Mouse (Mus musculus) adrenal gland, adult (tissue): Measurements from ENCODE around the gene Tmc7.
A peak's percentile ranks its signal among the peaks of the same experiment; 100 is the strongest.

Experiments
- DNase-seq, 2 experiments: peaks; one replicate each; pipeline ENCODE4 v3.0.0; 2022 to 2023; ENCODE audit warnings: low spot score in 1 of 2; ENCODE audit not compliant: inconsistent age in 2 of 2

The Tmc7 gene

DNA sequence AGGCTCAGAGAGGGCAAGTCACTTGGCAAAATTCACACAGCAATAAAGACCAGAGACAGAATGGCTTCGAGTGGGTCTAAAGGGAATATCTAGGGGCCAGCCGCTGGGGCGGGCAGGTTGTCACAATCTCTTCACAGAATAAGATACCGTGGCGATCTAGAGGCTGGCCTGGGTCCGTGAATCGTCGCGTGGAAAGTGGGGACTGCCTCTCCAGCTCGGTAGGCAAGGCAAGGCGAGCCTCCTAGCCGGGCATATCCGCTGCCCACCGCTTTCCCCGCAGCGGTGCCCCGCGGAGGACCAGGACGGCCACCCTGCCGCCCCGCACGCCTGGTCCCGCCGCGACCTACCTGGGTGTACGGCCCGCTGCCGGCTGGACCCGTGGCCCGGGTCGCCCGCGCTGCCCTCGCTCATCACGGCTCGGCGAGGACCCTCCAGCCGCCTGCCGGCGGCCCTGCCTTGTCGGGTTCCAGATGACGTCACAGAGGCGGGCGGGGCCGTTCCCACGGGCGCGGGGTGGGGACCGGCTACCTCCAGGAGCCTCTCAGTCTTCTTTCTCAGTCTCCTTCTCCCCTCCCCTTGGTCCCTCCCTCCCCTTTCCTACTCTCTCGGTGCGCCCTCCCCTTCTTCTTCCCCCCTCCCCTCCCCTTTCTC lies at the start of gene Tmc7:
Tmc7 (minus strand) TSS at position 480 of the 651 bp plus-strand sequence.
- DNase-seq, result peak; percentile 43 to 71

- no peak for DNase-seq
Observed at GRCm38 (mm10) chr7:118633951-118634350, 49.4 kb upstream of the Tmc7 start.

DNA sequence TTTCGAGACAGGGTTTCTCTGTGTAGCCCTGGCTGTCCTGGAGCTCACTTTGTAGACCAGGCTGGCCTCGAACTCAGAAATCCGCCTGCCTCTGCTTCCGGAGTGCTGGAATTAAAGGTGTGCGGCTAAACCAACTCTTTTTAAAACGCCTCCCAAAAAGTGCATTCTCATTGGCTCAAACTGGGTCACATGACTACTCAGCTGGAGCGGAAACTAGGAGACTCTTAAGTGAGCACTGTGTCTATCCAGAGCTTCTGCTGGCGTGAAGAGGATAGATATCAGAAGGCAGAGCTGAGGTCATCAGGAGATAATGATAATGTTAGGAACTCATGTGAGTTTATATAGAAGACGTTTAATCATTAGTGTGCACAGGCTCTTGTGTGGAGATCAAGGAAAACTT lies 48.6 kb upstream of the Tmc7 start:
- no peak for DNase-seq

DNA sequence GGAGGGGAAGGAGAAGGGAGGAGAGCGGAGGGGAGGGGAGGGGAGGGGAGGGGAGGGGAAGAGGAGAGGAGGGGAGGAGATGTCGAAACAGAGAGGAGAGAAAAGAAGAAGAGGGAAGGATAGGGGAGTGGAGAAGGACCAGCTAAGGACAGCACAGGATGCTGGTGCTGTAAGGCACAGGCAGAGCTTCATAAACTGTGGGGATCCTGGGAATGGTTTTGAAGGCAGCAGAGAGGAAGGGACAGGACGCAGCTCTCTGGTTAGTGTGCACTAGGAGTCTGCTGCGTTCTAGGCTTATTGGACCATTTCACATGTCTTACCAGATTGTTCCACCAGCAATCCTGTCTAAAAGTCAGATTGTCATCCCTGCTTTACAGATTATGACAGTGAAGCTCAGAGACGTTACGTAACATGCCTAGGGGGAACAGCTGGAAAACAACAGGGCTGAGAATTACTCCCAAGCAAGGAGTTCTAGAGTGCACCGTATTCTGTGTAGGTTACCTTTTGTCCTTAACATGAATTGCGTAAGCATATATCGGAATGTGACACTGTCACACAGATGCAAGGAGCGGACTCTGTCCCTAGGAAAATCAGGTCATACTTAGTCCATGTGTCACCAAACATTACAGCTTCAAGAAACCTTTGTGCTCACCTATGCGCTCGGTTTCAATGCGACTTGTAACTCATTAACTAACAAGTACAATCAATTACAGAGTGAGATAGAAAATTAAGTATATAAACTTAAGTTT lies 43.2 kb upstream of the Tmc7 start:
- no peak for DNase-seq

GRCm38 (mm10) chr7:118621094-118621493 lies 36.6 kb upstream of the Tmc7 start:
- no peak for DNase-seq

DNA sequence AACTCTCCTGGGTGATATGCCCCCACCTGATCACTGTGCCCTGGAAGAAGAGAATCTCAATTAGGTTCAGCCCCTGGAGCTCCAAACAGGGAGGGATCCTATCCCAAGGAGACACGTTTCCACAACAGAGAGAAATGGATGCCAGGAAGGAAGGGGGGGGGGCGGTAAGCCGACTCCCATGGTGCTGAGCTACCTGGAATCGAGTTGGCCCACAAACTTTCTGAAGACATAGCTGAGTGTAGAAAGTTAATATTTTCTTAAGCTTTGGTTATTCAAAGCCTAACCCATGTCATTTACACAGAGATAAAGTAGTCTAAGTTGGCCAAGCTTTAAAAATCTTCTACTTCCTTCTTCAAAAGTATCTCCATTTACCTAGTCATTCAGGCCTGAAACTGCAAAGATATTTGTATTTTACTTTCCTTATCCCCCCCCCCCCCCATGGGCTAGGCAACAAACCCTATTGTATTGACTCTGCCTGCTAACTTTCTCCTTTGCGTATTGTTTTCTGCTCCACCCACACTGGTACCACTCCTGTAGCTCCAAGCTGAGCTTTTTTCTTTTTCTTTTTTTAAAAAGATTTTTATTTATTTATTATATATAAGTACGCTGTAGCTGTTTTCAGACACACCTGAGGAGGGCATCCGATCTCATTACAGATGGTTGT lies 35.8 kb upstream of the Tmc7 start:
- DNase-seq, result no peak

DNA sequence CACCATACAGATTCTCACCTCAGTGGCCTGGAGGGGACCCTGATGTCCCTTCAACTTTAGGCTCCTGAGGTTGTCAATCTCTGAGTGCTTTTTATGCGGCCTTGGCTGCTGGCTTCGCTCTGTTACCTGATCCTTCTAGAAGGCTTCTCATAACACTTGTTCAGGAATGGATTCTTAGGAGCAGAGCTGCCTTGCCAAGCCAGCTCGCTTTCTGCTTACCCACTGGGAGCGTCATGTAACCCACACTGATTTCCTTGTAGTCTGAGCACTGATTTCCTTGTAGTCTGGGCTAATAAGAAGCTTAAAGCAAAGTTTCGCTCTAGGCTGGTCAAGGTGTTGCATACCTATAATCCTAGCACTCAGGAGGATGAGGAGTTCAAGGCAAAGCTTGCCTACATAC lies 33.6 kb upstream of the Tmc7 start:
- no peak for DNase-seq

- no peak for DNase-seq
Observed at GRCm38 (mm10) chr7:118614076-118614475, 29.5 kb upstream of the Tmc7 start.

GRCm38 (mm10) chr7:118611933-118612332 lies 27.4 kb upstream of the Tmc7 start:
- no peak for DNase-seq

DNA sequence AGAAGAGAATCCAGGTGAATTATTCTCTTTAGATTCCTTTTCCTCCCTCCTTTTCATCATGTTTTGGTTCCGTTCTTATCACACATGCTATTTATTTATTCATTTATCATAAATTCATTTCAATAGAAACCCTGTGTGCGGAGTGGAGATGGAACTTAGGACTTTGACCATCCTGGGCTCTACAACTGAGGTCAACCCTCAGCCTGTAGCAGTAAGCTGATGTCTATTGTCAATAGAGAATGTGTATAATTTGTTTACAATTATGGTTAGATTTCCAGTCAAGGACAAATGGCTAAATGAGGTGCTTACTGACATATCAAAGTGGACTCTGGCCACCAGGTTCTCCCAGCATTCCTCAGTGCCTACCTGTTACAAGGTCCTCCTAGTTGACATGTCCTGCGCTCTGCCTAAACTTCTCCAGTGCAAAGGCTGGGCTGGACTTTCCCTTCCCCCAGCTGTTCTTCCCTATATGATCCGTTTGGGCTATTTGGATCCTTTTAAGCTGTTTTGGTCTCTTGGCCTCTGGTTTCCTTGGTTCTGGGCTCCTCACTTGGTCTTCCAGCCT lies 26.7 kb upstream of the Tmc7 start:
- no peak for DNase-seq

DNA sequence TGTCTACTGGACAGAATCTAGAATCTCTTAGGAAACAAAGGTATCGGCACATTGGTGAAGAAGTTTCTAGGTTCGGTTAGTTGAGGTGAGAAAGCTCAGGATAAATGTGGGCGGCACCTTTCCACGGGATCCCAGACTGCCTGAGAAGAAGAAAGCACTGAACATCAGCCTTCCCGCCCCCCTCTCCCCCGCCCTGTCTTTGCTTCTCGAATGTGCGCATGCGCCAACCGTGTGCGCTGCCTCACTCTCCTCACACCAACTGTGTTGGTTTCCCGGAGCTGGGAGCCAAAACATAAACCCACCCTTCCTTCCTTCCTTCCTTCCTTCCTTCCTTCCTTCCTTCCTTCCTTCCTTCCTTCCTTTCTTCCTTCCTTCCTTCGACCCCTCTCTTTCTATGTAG lies 26.2 kb upstream of the Tmc7 start:
- DNase-seq, result no peak

DNA sequence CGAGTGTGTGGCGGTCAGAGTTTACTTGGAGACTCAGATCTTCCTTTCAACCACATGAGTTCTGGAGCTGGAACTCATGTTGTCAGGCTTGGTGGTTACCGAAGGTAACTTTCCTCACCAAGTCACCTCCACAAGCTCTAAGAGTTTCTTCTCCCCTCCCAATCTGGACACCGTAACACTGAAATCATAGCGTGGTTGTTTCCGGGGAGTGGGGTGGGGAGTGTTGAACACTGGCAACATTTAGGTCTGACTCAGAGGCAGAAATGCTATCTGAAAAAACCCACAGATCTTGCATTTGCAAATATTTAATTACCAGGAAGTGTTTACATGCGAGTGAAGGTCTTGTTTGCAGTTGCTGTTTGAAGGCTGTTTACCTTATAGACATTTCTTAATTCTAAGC lies 25.3 kb upstream of the Tmc7 start:
- no peak for DNase-seq

GRCm38 (mm10) chr7:118604842-118605241 lies 20.3 kb upstream of the Tmc7 start:
- no peak for DNase-seq

DNA sequence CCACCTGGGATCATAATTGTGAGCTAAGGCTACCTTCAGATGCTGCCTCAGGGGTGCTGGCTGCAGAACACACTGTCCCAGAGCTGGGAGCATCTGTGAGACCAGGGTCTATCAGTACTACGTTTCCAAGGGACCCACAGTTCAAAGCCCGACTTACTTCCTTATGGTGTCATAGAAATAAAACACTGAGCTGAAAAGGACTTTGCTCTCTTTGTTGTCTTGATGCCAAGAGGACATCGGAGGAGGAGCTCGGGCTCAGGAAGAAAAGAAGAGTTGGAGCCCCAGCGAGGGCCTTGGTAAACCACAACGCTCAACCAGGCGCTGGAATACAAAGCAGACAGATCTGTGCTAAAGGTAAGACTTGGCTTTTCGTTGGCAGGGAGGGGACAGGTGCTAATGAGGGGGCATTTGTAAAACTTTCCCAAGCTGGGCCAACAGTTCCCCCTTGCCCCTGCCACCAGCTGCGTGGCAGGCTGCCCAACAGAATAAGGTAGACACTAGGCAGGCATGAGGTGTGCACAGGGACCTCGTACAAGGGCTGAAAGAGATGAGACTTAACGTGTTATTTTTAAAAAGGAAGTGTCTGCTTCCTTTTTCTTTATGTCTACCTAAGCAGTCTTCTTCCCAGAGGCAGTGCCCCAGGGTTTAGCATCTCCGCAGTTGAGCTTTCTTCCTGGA lies 15.6 kb upstream of the Tmc7 start:
- DNase-seq, result no peak

- DNase-seq, result no peak
Observed at GRCm38 (mm10) chr7:118597201-118597600, 12.7 kb upstream of the Tmc7 start, which contains the start of gene Tmc5. Gene Tmc5 (plus strand): TSS chr7:118597297.

DNA sequence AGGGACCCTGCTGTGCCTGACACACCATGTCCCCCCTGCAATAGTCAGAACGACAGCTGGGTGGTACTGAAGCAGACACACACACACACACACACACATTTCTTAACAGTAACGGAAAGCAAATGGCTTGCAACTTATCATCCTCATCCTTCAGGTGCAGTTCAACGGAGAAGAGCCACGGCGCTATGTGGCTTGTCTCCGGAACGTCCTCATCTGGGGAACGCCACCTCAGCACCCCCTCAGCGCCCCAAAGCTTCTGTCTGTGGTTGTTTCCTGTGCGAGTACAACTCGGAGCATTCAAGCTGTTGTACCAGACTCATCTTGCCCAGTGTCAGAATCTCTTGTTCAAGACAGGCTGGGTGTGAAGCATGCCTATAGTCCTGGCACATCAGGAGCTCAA lies 11.7 kb upstream of the Tmc7 start:
- no peak for DNase-seq

DNA sequence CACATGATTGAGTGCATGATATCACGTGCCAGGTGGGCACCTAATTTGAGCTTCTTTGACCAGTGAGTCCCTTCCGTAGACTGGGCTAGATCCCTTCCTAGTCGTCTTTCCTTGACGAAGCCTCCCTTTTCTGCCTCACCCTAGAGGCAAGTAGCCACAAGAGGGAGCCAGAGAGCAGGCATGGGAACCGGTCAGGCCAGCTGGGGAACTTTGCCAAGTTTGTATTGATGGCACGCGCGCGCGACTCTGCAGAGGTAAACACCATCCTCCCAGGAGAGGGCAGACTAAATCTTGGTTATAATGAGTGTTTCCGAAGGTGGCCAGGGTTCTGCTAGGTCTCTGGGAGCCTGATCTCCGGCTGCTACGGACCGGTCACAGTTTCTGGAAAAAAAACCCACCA lies 10.7 kb upstream of the Tmc7 start:
- DNase-seq, result peak; percentile 85 to 97

DNA sequence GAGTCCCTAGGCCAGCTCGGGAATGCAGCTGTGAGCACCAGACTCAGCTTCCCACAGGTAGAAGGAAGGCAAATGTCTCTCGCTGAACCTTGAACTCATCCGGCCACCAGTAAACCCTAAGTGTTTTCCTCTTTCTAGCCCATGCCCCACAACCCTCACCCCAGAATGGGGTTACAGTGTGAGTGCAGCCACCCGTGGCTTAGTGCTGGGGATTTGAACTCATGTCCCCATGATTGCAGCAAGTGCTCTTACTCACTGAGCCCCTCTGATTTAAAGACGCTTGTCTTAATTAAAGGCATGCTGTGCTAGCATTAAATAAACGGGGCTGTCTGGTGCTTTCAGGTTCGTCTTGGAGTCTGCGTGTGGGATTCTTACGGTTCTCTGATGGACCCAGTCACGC lies 10.1 kb upstream of the Tmc7 start:
- no peak for DNase-seq

DNA sequence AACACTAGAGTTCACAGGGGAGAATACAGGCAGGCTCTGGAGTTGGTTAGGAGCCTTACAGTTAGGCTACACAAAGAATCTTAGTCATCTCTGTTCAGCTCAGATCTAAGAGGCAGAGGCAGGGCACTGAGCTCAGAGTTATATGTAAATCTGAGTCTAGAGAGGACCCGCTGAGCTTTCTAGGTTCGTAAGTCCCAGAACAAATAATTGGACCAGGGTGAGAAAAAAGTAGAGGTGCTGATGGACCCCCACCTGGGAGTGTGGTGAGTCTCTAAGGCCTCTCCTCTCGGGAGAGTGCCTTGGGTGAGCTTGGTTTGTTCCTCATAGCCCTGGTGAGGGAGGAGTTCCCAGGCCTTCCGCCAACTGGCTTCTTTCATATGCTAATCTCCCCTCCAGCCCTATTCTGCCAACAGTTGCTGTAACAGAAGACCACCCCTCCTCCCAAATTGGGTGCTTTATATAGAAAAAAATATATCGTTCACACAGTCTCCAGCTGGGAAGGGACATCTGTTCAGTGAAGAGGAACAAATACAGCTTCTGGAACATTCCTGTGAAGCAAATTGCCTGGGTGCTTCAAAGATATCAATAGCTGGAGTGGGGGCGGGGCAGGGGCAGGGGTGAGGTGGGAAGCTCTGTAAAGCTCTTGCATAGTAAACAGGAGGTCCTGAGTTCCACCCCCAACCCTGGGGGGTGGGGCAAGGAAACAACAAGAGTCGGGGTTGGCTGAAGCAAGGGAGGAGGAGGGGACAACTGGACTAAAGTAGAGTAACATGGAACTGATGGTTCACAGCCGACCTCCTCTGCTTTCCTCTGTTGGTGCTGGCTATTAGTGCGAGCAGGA lies 9.3 kb upstream of the Tmc7 start:
- DNase-seq, result no peak

GRCm38 (mm10) chr7:118592146-118592545 lies 7.6 kb upstream of the Tmc7 start:
- no peak for DNase-seq
